Mouse (Mus musculus): Measurements from ENCODE around the gene Ncor2. TPM values are rescaled to one million over a fixed set of nuclear protein-coding genes. Genes with fewer than 3 reads are reported as not detected.

Ncor2 gene
- polyA plus RNA-seq, 1 experiment from 2014 or later: 22.6 TPM

- H3K27me3 ChIP-seq: no peaks in the 10 kb centered on the region
- no peak overlapping the region for H3K4me2 ChIP-seq (replicated peaks)
- H3K9me3 ChIP-seq: no peaks in the 10 kb centered on the region
- no peak overlapping the region for H3K4me3 ChIP-seq (replicated peaks)
- H3K9ac ChIP-seq (replicated peaks): no peak overlapping the region
- peaks cover 71% of the 10 kb centered on the region for H3K36me3 ChIP-seq
- no peak for ATAC-seq
- WGBS: 87% methylated on average over 3 of the region's 3 CpGs
- no peak overlapping the region for H3K27ac ChIP-seq
- H3K4me1 ChIP-seq (replicated peaks): no peaks in the 10 kb centered on the region; the same call in 1 of the 2 replicates
Measured at GRCm38 (mm10) chr5:125015066-125015465, 164.0 kb downstream of the Ncor2 start.

- Histone ChIP-seq H3K36me3 (peaks cover 65% of the 10 kb centered on the region), H3K27ac (no peak overlapping the region), H3K9ac (replicated peaks) (no peak overlapping the region), H3K4me1 (replicated peaks) (no peaks in the 10 kb centered on the region; the same call in 1 of the 2 replicates), H3K27me3 (no peaks in the 10 kb centered on the region), H3K9me3 (no peaks in the 10 kb centered on the region), H3K4me2 (replicated peaks) (no peak overlapping the region), H3K4me3 (replicated peaks) (no peak overlapping the region)
- WGBS: 54% methylated on average over 7 of the region's 7 CpGs
- peak; percentile 25; the same call in 1 of the 2 replicates for ATAC-seq
Measured at GRCm38 (mm10) chr5:125014497-125014896, 164.5 kb downstream of the Ncor2 start.

- Histone ChIP-seq H3K36me3 (peaks cover 36% of the 10 kb centered on the region), H3K27me3 (no peaks in the 10 kb centered on the region), H3K4me2 (replicated peaks) (no peak overlapping the region), H3K9ac (replicated peaks) (no peak overlapping the region), H3K4me3 (replicated peaks) (no peak overlapping the region), H3K4me1 (replicated peaks) (peaks cover 4% of the 10 kb centered on the region), H3K27ac (no peak overlapping the region), H3K9me3 (no peaks in the 10 kb centered on the region)
- no peak for ATAC-seq
- 97% methylated on average over 8 of the region's 8 CpGs for WGBS
Measured at GRCm38 (mm10) chr5:125011628-125012027, 167.4 kb downstream of the Ncor2 start.

- Histone ChIP-seq H3K9ac (replicated peaks) (no peak overlapping the region), H3K36me3 (peaks cover 32% of the 10 kb centered on the region), H3K4me2 (replicated peaks) (no peak overlapping the region), H3K4me3 (replicated peaks) (no peak overlapping the region), H3K4me1 (replicated peaks) (peaks cover 8% of the 10 kb centered on the region), H3K9me3 (no peaks in the 10 kb centered on the region), H3K27me3 (no peaks in the 10 kb centered on the region), H3K27ac (no peak overlapping the region)
- WGBS: 92% methylated on average over 24 of the region's 24 CpGs
- no peak for ATAC-seq
Measured at GRCm38 (mm10) chr5:125011166-125011565, 167.9 kb downstream of the Ncor2 start.

GRCm38 (mm10) chr5:125006896-125007295, 172.1 kb downstream of the Ncor2 start:
- no peaks in the 10 kb centered on the region for H3K9me3 ChIP-seq
- H3K4me2 ChIP-seq (replicated peaks): no peak overlapping the region
- peaks cover 28% of the 10 kb centered on the region for H3K27me3 ChIP-seq
- 89% methylated on average over 5 of the region's 5 CpGs for WGBS
- no peak for ATAC-seq
- H3K27ac ChIP-seq: no peak overlapping the region
- no peak overlapping the region for H3K9ac ChIP-seq (replicated peaks)
- H3K4me3 ChIP-seq (replicated peaks): no peak overlapping the region
- H3K36me3 ChIP-seq: peaks cover 12% of the 10 kb centered on the region; the same call in 1 of the 2 replicates
- H3K4me1 ChIP-seq (replicated peaks): peaks cover 35% of the 10 kb centered on the region

GRCm38 (mm10) chr5:125005871-125006652, 173.0 kb downstream of the Ncor2 start:
- ATAC-seq: peak; percentile 13; the same call in 1 of the 2 replicates

GRCm38 (mm10) chr5:125003873-125004255, 175.2 kb downstream of the Ncor2 start:
- Histone ChIP-seq H3K4me3 (replicated peaks) (peak overlapping the region; percentile 37), H3K9ac (replicated peaks) (peak overlapping the region; percentile 64; the same call in 1 of the 2 replicates), H3K27me3 (peaks cover 28% of the 10 kb centered on the region), H3K4me2 (replicated peaks) (peak overlapping the region; percentile 67), H3K9me3 (no peaks in the 10 kb centered on the region), H3K36me3 (no peaks in the 10 kb centered on the region), H3K27ac (no peak overlapping the region), H3K4me1 (replicated peaks) (peaks cover 35% of the 10 kb centered on the region)
- WGBS: 11% methylated on average over 15 of the region's 15 CpGs
- no peak for ATAC-seq

More at GRCm38 (mm10) chr5:125005871-125006652, 173.0 kb downstream of the Ncor2 start:
- no peak overlapping the region for H3K27ac ChIP-seq
- H3K9ac ChIP-seq (replicated peaks): no peak overlapping the region
- WGBS: 77% methylated on average over 9 of the region's 9 CpGs
- peaks cover 35% of the 10 kb centered on the region for H3K4me1 ChIP-seq (replicated peaks)
- H3K4me3 ChIP-seq (replicated peaks): no peak overlapping the region
- H3K4me2 ChIP-seq (replicated peaks): no peak overlapping the region
- H3K9me3 ChIP-seq: no peaks in the 10 kb centered on the region
- H3K36me3 ChIP-seq: peaks cover 5% of the 10 kb centered on the region; the same call in 1 of the 2 replicates
- H3K27me3 ChIP-seq: peaks cover 28% of the 10 kb centered on the region

GRCm38 (mm10) chr5:125002969-125003872, 175.8 kb downstream of the Ncor2 start, which contains the start of gene Rflna:
Rflna (plus strand) TSS chr5:125003221.
- peak; percentile 63 for ATAC-seq
- H3K4me2 ChIP-seq (replicated peaks): peak within 1 kb of the TSS; percentile 67
- no peaks in the 10 kb centered on the region for H3K9me3 ChIP-seq
- H3K27me3 ChIP-seq: peaks cover 28% of the 10 kb centered on the region
- H3K27ac ChIP-seq: no peak within 1 kb of the TSS
- peak within 1 kb of the TSS; percentile 37 for H3K4me3 ChIP-seq (replicated peaks)
- H3K4me1 ChIP-seq (replicated peaks): peaks cover 35% of the 10 kb centered on the region
- H3K9ac ChIP-seq (replicated peaks): peak within 1 kb of the TSS; percentile 64
- no peaks in the 10 kb centered on the region for H3K36me3 ChIP-seq
- 1% methylated on average over 38 of the region's 41 CpGs for WGBS

- Histone ChIP-seq H3K9ac (replicated peaks) (no peak overlapping the region), H3K27me3 (peaks cover 28% of the 10 kb centered on the region), H3K4me2 (replicated peaks) (no peak overlapping the region), H3K4me1 (replicated peaks) (peaks cover 23% of the 10 kb centered on the region), H3K27ac (no peak overlapping the region), H3K9me3 (no peaks in the 10 kb centered on the region), H3K4me3 (replicated peaks) (no peak overlapping the region), H3K36me3 (no peaks in the 10 kb centered on the region)
- 68% methylated on average over 10 of the region's 10 CpGs for WGBS
- ATAC-seq: no peak
Measured at GRCm38 (mm10) chr5:125000756-125001250, 178.2 kb downstream of the Ncor2 start.

- peaks cover 5% of the 10 kb centered on the region for H3K4me1 ChIP-seq (replicated peaks)
- H3K27ac ChIP-seq: no peak overlapping the region
- H3K4me3 ChIP-seq (replicated peaks): no peak overlapping the region
- H3K4me2 ChIP-seq (replicated peaks): no peak overlapping the region
- H3K9ac ChIP-seq (replicated peaks): no peak overlapping the region
- 0 out of 2 replicates have a peak, but pooled peaks cover 8% of the 10 kb centered on the region for H3K27me3 ChIP-seq
- no peaks in the 10 kb centered on the region for H3K9me3 ChIP-seq
- WGBS: 90% methylated on average over 4 of the region's 4 CpGs
- H3K36me3 ChIP-seq: no peaks in the 10 kb centered on the region
- no peak for ATAC-seq
Measured at GRCm38 (mm10) chr5:124997913-124998312, 181.1 kb downstream of the Ncor2 start.

GRCm38 (mm10) chr5:124996816-124997215, 182.2 kb downstream of the Ncor2 start:
- H3K4me3 ChIP-seq (replicated peaks): no peak overlapping the region
- H3K27me3 ChIP-seq: no peaks in the 10 kb centered on the region
- ATAC-seq: no peak
- WGBS: 66% methylated on average over 6 of the region's 6 CpGs
- no peaks in the 10 kb centered on the region for H3K9me3 ChIP-seq
- no peaks in the 10 kb centered on the region for H3K36me3 ChIP-seq
- no peak overlapping the region for H3K9ac ChIP-seq (replicated peaks)
- H3K4me1 ChIP-seq (replicated peaks): no peaks in the 10 kb centered on the region
- no peak overlapping the region for H3K4me2 ChIP-seq (replicated peaks)
- H3K27ac ChIP-seq: no peak overlapping the region
